Mouse (Mus musculus): ENCODE data around the gene Tmem240.

GRCm38 (mm10) chr4:155703425-155703929 is 31.1 kb upstream of the Tmem240 start:
- no peak for TF ChIP-seq POLR2A (IDR thresholded peaks at IDR 0.05; ENCODE audit: borderline replicate concordance, low read depth, low read length)
- no peak for TF ChIP-seq CTCF (IDR thresholded peaks at IDR 0.05; ENCODE audit: low read depth, low read length)
